Comparison of ENCODE assay signal across 8 mouse cellular contexts in genomic region chr14:78848941-78849911, GRCm38 (mm10). TPM values are rescaled to one million over a fixed set of nuclear protein-coding genes. Genes with fewer than 3 reads are reported as not detected.
A peak's percentile ranks its signal among the peaks of the same experiment; 100 is the strongest.
DNase-seq lines count a peak whose midpoint lies in the region; ATAC-seq and TF ChIP-seq lines count a peak whose summit lies in the region.

TSS of gene Vwa8 (plus strand) at chr14:78849052.

- CTCF ChIA-PET in Patski (lab: Charles Lee) = no interaction called here

- ATAC-seq in Patski = peak; percentile 94
- ATAC-seq in hindbrain, embryonic 13.5 days (ENCODE audit: low FRiP score) = peak; percentile 93

- H3K9ac ChIP-seq in hindbrain, embryonic 13.5 days = peak within 1 kb of the TSS; percentile 96

- H3K36me3 ChIP-seq in hindbrain, embryonic 13.5 days = no peaks in the 10 kb centered on the region

- peak; percentile 69 for TF ChIP-seq CTCF in Patski (IDR thresholded peaks at IDR 0.05)

- H3K4me2 ChIP-seq in hindbrain, embryonic 13.5 days = peak within 1 kb of the TSS; percentile 56

- in situ Hi-C loops in Patski (cut with MboI; ENCODE audit: low pct_unique_long_range_greater_than_20kb) = loop anchor here (5.0 kb wide), 1 partner anchor 117 kb away; the partner anchor contains the start of gene Dgkh

- peak within 1 kb of the TSS; percentile 89 for H3K27ac ChIP-seq in hindbrain, embryonic 13.5 days

- WGBS in hindbrain, embryonic 13.5 days = 2% methylated on average over 60 of the region's 61 CpGs

- no peaks in the 10 kb centered on the region for H3K27me3 ChIP-seq in Patski
- no peaks in the 10 kb centered on the region for H3K27me3 ChIP-seq in hindbrain, embryonic 13.5 days

- H3K4me3 ChIP-seq in hindbrain, embryonic 13.5 days = peak within 1 kb of the TSS; percentile 88

- DNase-seq in Patski (ENCODE audit: low read depth, low spot score) = peak; percentile 50
- DNase-seq in cerebellum, postnatal 14 days = peak; percentile 87 to 89
- DNase-seq in frontal cortex, postnatal 25 days (ENCODE audit: low spot score in 2 of 2) = peak; percentile 51 to 60
- peak; percentile 73 to 76 for DNase-seq in layer of hippocampus, postnatal 14 days (ENCODE audit: low spot score in 2 of 2)
- DNase-seq in lung, postnatal 14 days = peak; percentile 85
- peak; percentile 88 for DNase-seq in ovary, postnatal 36 days (ENCODE audit: low spot score)
- peak; percentile 85 for DNase-seq in thymus, postnatal 14 days

- POLR2A ChIA-PET in Patski (lab: Charles Lee) = no interaction called here

- H3K4me1 ChIP-seq in hindbrain, embryonic 13.5 days (replicated peaks) = peaks cover 20% of the 10 kb centered on the region

- H3K9me3 ChIP-seq in hindbrain, embryonic 13.5 days = no peaks in the 10 kb centered on the region

RNA-seq across cellular contexts. Expression of gene Vwa8, which starts in this region (rescaled TPM):
- polyA plus RNA-seq in Patski (2021) = 49.9 TPM
- polyA plus RNA-seq in hindbrain, embryonic 13.5 days (2015; fragmentation: Nextera tagmentation; extraction: Ambion mirVana) = 5.9 and 6.0 TPM in 2 replicates
- 10 to 100 TPM; 24.2 to 24.9 TPM for total RNA-seq in layer of hippocampus, postnatal 14 days (2021)

Comparison
In these comparisons a context has a peak if more than half of its experiments do, and no peak if none do; other contexts are left out.
1. Peak in every context shown above with its lines: DNase-seq, ATAC-seq, H3K4me3 ChIP-seq and H3K27ac ChIP-seq.